Mouse (Mus musculus) urinary bladder, postnatal 4 days (tissue): Measurements from ENCODE around the gene Uqcc1.
"Not testable (repeated sequence)": the region's sequence is repeated elsewhere in the genome, so short reads cannot be mapped to it uniquely, and the experiment has no call there.

Experiments
- DNase-seq, 2 experiments: peaks; one replicate each; pipeline ENCODE4 v3.0.0; 2021 to 2022; ENCODE audit warnings: low spot score in 2 of 2

Uqcc1 gene

GRCm38 (mm10) chr2:155860102-155860501 is 70.0 kb downstream of the Uqcc1 start:
- DNase-seq, result no peak

- no peak for DNase-seq
Observed at GRCm38 (mm10) chr2:155852536-155852935, 77.6 kb downstream of the Uqcc1 start.

GRCm38 (mm10) chr2:155850120-155850519 is 80.0 kb downstream of the Uqcc1 start:
- no peak for DNase-seq

GRCm38 (mm10) chr2:155849464-155849863 is 80.6 kb downstream of the Uqcc1 start:
- no peak for DNase-seq

GRCm38 (mm10) chr2:155848291-155848690 is 81.8 kb downstream of the Uqcc1 start:
- DNase-seq, result peak; percentile 61 to 79

GRCm38 (mm10) chr2:155846930-155847329 is 83.2 kb downstream of the Uqcc1 start:
- no peak for DNase-seq

- no peak for DNase-seq
Observed at GRCm38 (mm10) chr2:155838961-155839360, 91.1 kb downstream of the Uqcc1 start.

- no peak for DNase-seq
Observed at GRCm38 (mm10) chr2:155837961-155838360, 92.1 kb downstream of the Uqcc1 start.

GRCm38 (mm10) chr2:155834732-155835131 is 95.4 kb downstream of the Uqcc1 start, which contains the start of gene Fam83c:
TSS of gene Fam83c (minus strand) at chr2:155834854.
- DNase-seq, result no peak

- DNase-seq, result not testable (repeated sequence)
Observed at GRCm38 (mm10) chr2:155832087-155832486, 98.0 kb downstream of the Uqcc1 start.

- no peak for DNase-seq
Observed at GRCm38 (mm10) chr2:155831302-155831701, 98.8 kb downstream of the Uqcc1 start.

GRCm38 (mm10) chr2:155830841-155831240 is 99.3 kb downstream of the Uqcc1 start:
- DNase-seq, result no peak

- DNase-seq, result peak; percentile 80 to 85
Observed at GRCm38 (mm10) chr2:155826630-155827424, 103.3 kb downstream of the Uqcc1 start, which contains the start of gene Eif6. TSS of gene Eif6 (minus strand) at chr2:155826925.

- no peak for DNase-seq
Observed at GRCm38 (mm10) chr2:155825904-155826629, 104.0 kb downstream of the Uqcc1 start.

GRCm38 (mm10) chr2:155823722-155824121 is 106.4 kb downstream of the Uqcc1 start:
- DNase-seq, result no peak

GRCm38 (mm10) chr2:155820779-155821178 is 109.3 kb downstream of the Uqcc1 start:
- no peak for DNase-seq

GRCm38 (mm10) chr2:155819449-155820251 is 110.5 kb downstream of the Uqcc1 start:
- no peak for DNase-seq

GRCm38 (mm10) chr2:155819392-155819448 is 110.9 kb downstream of the Uqcc1 start, which contains the start of gene BC029722:
TSS of gene BC029722 (minus strand) at chr2:155819426.
- DNase-seq, result no peak

- DNase-seq, result peak; percentile 92 to 95
Observed at GRCm38 (mm10) chr2:155818596-155819391, 111.3 kb downstream of the Uqcc1 start.

- no peak for DNase-seq
Observed at GRCm38 (mm10) chr2:155817301-155818245, 112.5 kb downstream of the Uqcc1 start.

- DNase-seq, result no peak
Observed at GRCm38 (mm10) chr2:155816179-155816578, 113.9 kb downstream of the Uqcc1 start.
